Mouse (Mus musculus) kidney, adult 8-10 months (tissue): Measurements from ENCODE around the gene Jmjd7.

Experiments used
- DNase-seq, 2 experiments: peaks; one replicate each; pipeline ENCODE4 v3.0.0; 2022

Jmjd7 gene

DNA sequence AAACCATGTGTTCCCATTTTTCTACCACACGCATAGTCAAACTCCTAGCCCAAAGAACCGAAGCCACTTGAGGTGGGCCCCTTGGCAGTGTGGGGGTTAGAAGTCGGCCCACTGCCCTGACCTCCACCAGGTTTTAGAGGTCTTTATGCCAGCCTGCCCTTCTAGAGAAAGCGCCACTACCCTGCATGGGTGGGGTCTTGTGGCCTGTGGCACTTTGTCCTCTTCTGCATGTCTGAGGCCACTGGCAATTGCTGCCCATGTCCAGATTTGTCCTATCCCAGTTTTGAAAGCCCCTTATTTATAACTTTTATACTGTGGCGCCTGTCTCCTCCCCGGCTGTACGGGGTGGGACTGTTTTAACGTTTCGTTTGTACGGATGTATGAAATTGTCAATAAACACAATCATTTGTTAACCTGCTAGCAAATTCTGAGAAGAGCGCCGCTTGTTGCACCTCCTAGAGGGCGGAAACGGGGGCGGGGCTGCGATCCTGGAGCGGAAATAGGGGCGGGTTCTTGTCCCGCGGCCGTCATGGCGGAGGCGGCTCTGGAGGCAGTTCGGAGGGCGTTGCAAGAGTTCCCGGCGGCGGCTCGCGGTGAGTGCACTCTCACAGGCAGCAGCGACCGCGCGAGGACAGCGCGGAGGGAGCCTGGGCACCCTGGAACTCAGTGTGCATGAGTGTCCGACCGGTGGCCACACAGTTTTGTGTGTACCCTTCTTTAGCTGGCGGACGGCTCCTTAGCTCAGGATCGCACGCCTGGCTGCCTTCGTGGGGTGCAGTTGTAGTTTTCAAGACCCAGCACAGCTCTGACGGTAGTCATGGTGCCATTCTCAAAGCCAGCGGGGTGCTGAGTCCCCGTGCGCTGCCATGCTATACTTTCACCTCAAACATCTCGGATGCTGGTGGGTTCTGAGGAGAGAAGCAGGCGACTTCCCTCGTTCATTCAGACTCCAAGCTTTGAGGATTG lies at the start of gene Jmjd7, which contains the start of gene Gm28042:
Jmjd7 (plus strand) TSS at position 500 of the 966 bp plus-strand sequence.
Gm28042 (plus strand) TSS at position 510 of the 966 bp plus-strand sequence.
- peak; percentile 85 to 93 for DNase-seq

- DNase-seq, result no peak
Observed at GRCm38 (mm10) chr2:119980343-119980986, 46.8 kb upstream of the Jmjd7 start.

DNA sequence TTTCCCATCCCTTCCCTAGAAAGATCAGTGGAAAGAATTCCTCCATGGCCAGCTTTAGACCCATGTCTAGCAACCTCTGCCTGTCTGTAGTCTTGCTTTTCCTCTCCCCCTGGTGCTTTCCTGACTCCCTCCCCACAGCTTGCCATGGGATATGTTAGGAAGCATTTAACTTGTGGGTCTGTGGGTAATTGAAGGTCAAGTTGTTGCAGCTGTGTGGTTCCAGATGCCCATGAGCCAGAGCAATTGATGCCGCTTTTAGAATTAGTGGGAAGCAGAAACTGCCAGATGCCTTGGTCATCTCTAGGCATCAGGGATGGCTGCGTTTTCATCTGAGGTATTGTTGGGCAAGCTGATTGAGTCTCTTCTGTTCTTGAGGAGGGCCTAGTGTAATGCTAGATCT lies 45.7 kb upstream of the Jmjd7 start:
- no peak for DNase-seq

GRCm38 (mm10) chr2:119985871-119986270 lies 41.4 kb upstream of the Jmjd7 start:
- DNase-seq, result no peak

DNA sequence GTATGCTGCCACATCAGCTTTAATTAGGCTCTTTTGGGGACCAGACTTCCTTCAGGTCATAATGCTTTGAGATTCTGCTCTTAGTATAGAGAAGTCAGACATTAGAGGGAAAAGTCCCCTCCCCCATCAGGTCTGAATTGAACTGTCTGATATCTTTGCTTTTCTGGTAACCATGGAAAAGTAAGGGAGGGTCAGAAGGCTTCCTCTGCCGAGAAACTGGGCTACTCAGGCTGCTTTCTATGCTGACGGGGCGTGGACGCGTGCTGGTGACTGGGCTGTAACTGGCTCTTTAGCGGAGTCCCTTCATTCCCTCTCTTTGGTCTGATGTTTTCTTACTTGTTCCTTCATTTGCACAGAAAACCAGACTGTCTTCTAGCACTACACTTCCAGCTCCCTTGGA lies 40.9 kb upstream of the Jmjd7 start:
- DNase-seq, result no peak

DNA sequence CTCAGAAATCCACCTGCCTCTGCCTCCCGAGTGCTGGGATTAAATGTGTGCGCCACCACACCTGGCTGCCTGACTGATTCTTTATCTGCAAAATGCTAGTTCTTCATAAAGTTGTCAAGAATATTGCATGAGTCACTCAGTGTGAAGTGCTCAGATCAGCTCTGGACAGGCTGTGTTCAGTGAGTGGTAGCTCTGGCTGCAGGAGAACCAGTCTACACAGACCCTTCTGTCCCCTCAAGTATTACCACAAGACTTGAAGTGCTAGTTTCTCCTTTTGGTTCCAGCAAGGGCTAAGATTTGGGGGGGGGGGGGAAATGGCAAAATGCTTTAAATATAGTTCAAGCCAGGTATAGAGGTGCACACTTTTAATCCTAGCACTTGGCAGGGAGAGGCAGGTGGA lies 39.8 kb upstream of the Jmjd7 start:
- DNase-seq, result no peak

DNA sequence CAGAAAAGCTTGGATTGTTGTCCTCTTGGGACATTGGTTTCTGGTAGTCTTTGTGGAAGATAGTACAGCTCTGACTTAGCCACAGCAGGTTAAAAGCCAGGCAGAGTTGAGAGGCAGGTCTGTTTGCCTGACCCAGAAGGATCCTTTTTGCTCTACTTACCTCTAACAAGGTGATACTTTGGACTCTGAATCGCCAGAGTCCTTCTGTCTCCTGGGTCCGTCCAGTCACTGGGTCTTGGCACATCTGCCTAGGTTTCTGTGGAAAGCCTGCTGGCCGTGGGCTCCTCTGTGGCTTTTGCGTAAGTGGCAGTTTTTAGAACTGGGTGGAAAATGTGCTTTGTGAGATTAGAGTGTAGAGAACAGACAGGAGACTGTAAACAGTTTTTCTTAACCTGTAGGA lies 38.3 kb upstream of the Jmjd7 start:
- peak; percentile 46 to 57 for DNase-seq

DNA sequence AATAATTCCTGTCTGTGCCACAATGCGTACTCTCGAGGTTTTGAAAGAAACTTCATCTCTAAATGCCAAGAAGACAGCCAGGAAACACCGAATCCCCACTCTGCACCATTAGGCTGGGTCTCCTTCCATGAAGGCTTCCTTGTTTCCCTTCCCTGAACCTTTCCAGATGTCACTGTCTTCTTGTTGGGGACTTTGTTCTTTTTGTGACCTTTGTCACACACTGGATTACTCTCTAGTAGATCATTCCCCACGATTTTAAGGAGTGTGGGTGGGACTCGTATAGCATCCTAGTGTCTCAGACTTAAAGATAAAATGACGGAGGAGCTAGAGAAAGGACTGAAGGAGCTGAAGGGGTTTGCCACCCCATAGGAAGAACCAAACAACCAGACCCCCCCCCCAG lies 36.4 kb upstream of the Jmjd7 start:
- DNase-seq, result peak in 1 of 2 experiments; percentile 32

GRCm38 (mm10) chr2:119992349-119992748 lies 34.9 kb upstream of the Jmjd7 start:
- DNase-seq, result no peak

GRCm38 (mm10) chr2:119993515-119993914 lies 33.8 kb upstream of the Jmjd7 start:
- no peak for DNase-seq

- DNase-seq, result peak in 1 of 2 experiments; percentile 44
Observed at GRCm38 (mm10) chr2:119994839-119995238, 32.4 kb upstream of the Jmjd7 start.

DNA sequence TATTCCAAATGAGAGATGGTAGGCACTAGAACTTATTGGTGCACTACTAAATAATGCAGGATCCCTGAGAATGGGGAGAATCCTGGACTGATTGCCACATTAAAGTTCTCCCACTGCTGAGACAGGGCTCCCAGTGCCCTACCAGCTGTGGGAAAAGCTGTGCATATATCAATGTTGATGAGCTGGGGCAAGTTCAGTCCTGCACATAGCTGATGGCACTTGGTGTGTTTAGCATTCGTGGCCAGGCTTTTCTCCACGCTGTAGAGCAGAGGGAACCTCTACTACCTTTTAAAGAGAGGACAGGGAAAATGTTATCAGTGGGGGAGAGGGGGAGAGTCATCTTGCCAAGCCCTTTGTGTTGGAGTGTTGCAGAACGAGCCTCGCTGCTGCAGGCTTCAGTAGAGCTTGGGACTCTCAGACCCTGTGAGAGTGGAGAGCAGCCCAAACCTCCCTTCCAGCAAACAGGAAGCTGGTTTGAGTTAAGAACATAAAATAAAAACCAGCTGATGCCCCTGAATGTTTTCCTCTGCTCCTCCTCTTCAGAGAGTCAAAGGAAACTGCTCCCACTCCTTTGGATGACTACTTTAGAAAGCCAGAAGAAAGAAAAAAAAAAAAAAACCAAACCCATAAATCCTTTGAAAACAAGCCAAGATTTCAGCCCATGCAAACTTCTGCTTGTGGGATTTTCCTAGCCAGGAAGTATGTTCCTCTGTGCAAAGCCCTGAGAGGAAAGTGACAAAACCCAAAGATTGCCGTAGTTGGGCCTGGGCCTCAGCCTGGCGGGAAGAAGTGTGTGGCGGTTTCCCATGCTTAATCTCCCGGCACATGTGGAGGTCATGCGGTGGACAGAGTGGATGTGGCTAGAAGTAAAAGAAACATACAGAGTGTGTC lies 31.6 kb upstream of the Jmjd7 start:
- DNase-seq, result no peak

GRCm38 (mm10) chr2:119997354-119997753 lies 29.9 kb upstream of the Jmjd7 start:
- DNase-seq, result no peak

DNA sequence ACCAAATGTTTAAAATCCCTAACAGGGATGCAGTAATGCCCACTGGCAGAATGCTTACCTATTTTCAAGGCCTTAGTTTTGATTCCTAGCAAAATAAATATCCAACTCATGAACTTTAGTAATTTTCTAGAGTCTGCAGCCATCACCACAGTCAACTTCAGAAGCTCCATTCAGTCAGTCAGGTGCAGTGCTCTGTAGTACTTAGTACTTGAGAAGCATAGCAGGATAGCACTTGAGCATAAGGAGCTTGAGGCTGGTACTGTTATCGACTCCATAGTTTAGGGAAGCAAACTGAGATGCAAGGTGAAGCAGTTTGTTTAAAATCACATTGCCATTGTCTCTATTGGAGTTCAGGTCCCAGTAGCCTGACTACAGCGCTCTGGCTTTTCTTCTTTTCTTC lies 27.6 kb upstream of the Jmjd7 start:
- no peak for DNase-seq

- no peak for DNase-seq
Observed at GRCm38 (mm10) chr2:120000882-120001584, 26.2 kb upstream of the Jmjd7 start.

GRCm38 (mm10) chr2:120001956-120002355 lies 25.3 kb upstream of the Jmjd7 start:
- no peak for DNase-seq

DNA sequence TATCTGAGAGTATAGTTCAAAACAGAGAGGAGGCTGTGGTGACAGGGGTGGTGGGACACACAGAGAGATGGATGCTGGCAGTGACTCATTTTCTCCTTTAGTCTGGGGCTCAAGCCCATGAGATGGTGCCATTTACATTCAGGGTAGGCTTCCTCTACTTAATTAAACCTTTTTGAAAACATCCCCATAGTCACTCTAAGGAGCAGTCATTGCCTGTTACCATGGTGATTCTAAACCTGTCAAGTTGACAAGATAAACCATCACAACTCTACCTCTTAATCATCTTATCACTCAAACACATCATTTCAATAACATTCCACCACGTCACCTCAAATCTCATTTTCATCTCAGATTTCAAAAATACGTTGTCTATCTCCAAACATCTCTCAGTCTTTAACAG lies 23.3 kb upstream of the Jmjd7 start:
- DNase-seq, result no peak

DNA sequence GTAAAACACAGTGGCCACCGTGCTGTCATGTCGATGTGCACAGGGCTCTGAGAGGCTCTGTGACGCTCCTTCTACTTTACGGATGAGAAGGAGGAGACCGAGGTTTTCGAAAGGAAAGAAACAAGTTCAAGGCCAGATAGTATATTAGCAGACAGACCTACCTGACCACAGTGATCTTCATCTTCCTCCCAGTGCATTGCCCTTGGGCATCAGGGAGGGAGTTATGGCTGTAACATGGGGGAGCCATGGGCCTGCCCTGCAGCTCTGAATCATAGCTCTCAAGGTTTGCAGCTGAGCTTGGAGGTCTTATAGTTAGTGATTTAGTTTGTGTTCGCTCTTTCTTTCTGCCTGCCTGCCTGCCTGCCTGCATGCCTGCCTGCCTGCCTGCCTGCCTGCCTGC lies 20.6 kb upstream of the Jmjd7 start:
- no peak for DNase-seq

DNA sequence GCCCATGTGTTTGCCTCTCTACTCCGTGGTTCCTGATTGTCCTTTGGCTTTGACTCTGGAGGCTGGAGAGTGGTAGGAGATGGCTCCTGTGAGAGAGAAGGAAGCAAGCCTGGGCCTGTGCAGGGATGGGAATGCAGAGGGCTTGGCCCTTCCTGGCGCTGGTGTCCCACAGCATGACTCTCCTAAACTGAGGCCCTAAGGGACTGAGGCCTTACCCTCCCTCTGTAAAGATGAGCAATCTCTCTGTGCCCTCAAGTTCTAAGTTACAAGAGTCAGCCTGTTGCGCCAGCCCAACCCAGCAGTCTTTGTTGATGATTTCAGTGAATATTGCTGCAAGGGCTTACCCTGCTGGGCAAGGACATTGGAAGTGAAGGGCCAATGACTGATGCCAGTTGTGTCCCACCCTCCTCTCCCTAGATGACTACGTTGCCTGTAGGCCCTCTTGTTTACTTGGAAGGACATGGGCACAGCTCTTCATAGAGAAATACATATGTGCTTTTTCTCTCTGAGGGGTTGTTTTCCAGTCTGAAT lies 19.5 kb upstream of the Jmjd7 start:
- no peak for DNase-seq

DNA sequence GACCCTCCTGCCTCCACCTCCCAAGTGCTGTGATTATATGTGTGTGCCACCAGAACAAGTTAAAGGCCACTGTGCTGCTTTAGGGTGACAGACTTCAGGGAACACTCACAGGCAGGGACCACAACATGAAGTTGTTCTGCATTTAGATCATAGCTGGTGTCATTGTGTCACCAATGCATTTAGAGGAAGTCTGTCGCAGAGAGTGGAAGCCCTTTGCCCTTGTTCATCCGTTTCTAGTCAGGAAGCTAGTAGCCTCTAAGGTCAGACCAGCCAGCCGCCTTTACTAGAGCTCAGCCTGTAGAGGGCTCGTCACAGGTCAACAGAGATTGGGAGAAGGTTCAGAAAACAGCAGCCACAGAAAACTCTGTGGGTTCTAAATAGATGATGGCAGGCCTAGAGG lies 18.6 kb upstream of the Jmjd7 start:
- DNase-seq, result no peak

DNA sequence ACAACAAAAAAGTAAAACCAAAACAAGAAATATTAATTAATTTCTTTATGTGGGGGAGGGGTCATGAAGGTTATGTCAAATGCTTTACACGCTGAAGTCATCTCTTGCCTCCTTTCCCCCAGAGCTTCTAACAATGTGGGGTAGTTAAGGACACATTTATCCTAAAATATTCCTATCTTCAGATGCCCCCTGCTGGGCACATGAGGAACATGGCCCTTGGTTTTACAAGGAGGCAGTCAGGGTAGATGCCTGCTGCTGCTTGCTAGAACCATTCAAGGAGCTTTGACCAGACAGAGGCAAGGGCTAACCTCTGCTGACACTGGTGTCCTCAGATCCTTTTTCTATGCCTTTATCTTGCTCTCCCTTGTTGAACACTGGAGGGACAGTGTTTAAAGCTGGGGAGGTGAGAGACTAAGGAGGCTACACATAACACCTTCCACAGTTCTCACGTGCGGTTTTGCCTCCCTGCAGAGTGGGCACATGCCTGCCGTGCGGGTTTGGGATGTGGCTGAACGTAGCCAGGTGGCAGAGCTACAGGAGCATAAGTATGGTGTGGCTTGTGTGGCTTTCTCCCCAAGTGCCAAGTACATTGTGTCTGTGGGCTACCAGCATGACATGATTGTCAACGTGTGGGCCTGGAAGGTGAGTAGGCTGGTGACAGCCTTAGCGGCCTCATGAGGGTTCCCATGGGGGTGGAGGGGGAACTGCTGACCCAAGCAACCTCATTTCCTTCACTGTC lies 15.7 kb upstream of the Jmjd7 start:
- peak; percentile 47 to 70 for DNase-seq
